Mouse (Mus musculus) heart, postnatal 0 days (tissue): ENCODE data around the gene Nfatc2ip. TPM values are rescaled to one million over a fixed set of nuclear protein-coding genes. Genes with fewer than 3 reads are reported as not detected.

Experiments
- ATAC-seq: fragments of 200-750 bp; cut with Nextera tagmentation; 2 replicates; pipeline ENCODE4 v1.8.0; 2017; ENCODE audit warnings: low read depth, moderate number of reproducible peaks, moderate library complexity; ENCODE audit not compliant: insufficient read depth
- DNase-seq: peaks from one replicate; pipeline ENCODE4 v3.0.0-alpha.2; 2016; ENCODE audit warnings: low spot score
- H3K27ac ChIP-seq: fragments of 300-500 bp; sonication (generic); 2 replicates; pipeline ENCODE4 v1.5.1; 2014; ENCODE audit warnings: low read depth, mild to moderate bottlenecking
- H3K27me3 ChIP-seq: fragments of 300-500 bp; sonication (generic); 2 replicates; pipeline ENCODE4 v1.6.1; 2014; ENCODE audit warnings: low read length, mixed read lengths; ENCODE audit not compliant: control insufficient read depth, insufficient read depth
- H3K36me3 ChIP-seq: fragments of 300-500 bp; sonication (generic); replicated peaks from 2 replicates; pipeline ENCODE4 v1.6.1; 2014; ENCODE audit warnings: low read length, mixed read lengths; ENCODE audit not compliant: control insufficient read depth, insufficient read depth
- H3K4me1 ChIP-seq: fragments of 300-500 bp; sonication (generic); 2 replicates; pipeline ENCODE4 v1.6.1; 2014; ENCODE audit warnings: antibody characterized with exemption; ENCODE audit not compliant: control insufficient read depth, insufficient read depth
- H3K4me2 ChIP-seq: fragments of 300-500 bp; sonication (generic); 2 replicates; pipeline ENCODE4 v1.6.1; 2014; ENCODE audit warnings: low read depth, mild to moderate bottlenecking, low read length, moderate library complexity
- H3K4me3 ChIP-seq: fragments of 300-500 bp; sonication (generic); 2 replicates; pipeline ENCODE4 v1.5.1; 2014; ENCODE audit warnings: low read depth, low read length
- H3K9ac ChIP-seq: fragments of 300-500 bp; sonication (generic); replicated peaks from 2 replicates; pipeline ENCODE4 v1.6.1; 2014; ENCODE audit warnings: low read depth, low read length, mixed read lengths
- H3K9me3 ChIP-seq: fragments of 300-500 bp; sonication (generic); replicated peaks from 2 replicates; pipeline ENCODE4 v1.6.1; 2016; ENCODE audit warnings: low read length; ENCODE audit not compliant: control insufficient read depth
- CTCF ChIP-seq: IDR thresholded peaks from 2 replicates; pipeline ENCODE4 v1.5.1; 2016; ENCODE audit warnings: antibody characterized with exemption, control low read depth, low read depth
- EP300 ChIP-seq: IDR thresholded peaks from 2 replicates; pipeline ENCODE4 v1.6.1; 2016; ENCODE audit warnings: antibody characterized with exemption, low read depth
- WGBS: fragments of 180-500 bp; shearing (Covaris S2); extraction: QIAGEN DNeasy Blood & Tissue Kit; methylation state at CpG from one replicate; pipeline ENCODE4 v1.1.7; 2014; 5-methylcytosine and 5-hydroxymethylcytosine counted together
- polyA plus RNA-seq: library from polyadenylated mRNA; unstranded; fragments of >200 nt; fragmentation: Nextera tagmentation; extraction: Ambion mirVana; gene quantifications from 2 replicates; pipeline ENCODE4 v1.2.1, GENCODE M21; 2015
- total RNA-seq: library from RNA; depleted of rRNA; stranded (reverse); fragments of >200 nt; gene quantifications from 2 replicates; pipeline ENCODE4 v1.2.3, GENCODE M21; 2014; ENCODE audit warnings: low replicate concordance

The Nfatc2ip gene
- total and polyA plus RNA-seq, 2 experiments from 2014 or later, result 1.2 to 3.5 TPM

DNA sequence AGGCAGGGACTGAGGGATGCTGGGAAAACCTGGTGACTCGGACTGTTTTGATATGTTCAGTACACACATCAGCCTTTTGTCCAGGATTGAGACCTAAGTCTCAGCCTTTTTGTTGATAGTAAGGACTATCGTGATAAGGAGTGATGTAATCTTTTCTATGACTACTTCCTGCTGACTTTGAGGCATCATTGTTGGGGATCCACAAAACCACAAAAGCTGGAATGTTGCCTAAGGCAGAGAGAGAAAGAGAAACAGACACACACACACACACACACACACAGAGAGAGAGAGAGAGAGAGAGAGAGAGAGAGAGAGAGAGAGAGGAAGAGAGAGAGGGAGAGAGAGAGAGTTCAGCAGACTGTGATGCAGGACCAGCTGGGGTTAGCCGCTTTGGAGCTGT, 22.0 kb upstream of the Nfatc2ip start:
- no peak for TF ChIP-seq EP300
- DNase-seq (no peak), ATAC-seq (no peak)
- WGBS, result 42% methylated on average over 3 of the region's 3 CpGs
- Histone ChIP-seq H3K4me3 (no peak overlapping the region), H3K4me2 (no peak overlapping the region), H3K27me3 (no peaks in the 10 kb centered on the region), H3K27ac (no peak overlapping the region), H3K9ac (no peak overlapping the region), H3K4me1 (no peaks in the 10 kb centered on the region), H3K36me3 (no peaks in the 10 kb centered on the region), H3K9me3 (no peaks in the 10 kb centered on the region)

DNA sequence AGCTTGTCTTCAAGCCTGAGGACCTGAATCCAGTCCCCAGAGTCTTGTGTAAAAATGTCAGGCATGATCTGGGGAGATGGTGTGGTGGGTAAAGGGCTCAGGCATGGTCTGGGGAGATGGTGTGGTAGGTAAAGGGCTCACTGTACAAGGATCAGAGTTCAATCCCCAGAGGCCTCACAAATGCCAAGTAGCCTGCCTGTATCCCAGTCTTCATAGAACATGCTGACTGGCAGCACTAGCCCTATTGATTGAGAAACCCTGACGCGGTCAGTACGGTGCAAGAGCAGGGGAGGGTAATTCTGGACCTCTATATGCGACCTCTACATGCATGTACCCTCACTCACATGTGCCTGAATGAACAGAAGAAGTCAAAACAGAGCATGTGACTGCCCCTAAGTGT, 21.1 kb upstream of the Nfatc2ip start:
- Histone ChIP-seq H3K9ac (no peak overlapping the region), H3K4me3 (no peak overlapping the region), H3K4me2 (no peak overlapping the region), H3K27me3 (no peaks in the 10 kb centered on the region), H3K27ac (no peak overlapping the region), H3K9me3 (no peaks in the 10 kb centered on the region), H3K36me3 (no peaks in the 10 kb centered on the region), H3K4me1 (no peaks in the 10 kb centered on the region)
- no peak for ATAC-seq
- TF ChIP-seq EP300, result no peak
- TF ChIP-seq CTCF, result no peak
- no peak for DNase-seq
- WGBS, result 86% methylated on average over 4 of the region's 4 CpGs

DNA sequence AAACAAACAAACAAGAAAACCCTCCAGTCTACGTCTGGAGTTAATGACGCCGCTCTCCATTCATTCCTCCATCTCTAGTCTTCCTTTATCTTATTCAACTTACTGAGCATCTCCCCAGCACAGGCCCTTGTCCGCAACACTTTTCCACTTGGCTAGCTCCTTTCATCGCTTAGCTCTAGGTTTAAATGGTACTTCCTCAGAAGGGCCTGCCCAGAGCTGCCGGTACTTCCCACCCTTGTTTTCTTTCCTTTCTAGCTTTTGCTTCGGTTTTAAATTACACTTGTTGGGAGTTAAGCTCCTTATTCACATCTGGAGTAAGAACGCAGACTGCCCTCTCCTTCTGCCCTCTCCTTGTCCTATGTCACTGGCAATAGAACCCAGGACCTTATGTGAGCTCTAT, 20.5 kb upstream of the Nfatc2ip start:
- DNase-seq (no peak), ATAC-seq (no peak)
- Histone ChIP-seq H3K4me2 (no peak overlapping the region), H3K27me3 (no peaks in the 10 kb centered on the region), H3K36me3 (no peaks in the 10 kb centered on the region), H3K9ac (no peak overlapping the region), H3K27ac (no peak overlapping the region), H3K4me1 (no peaks in the 10 kb centered on the region), H3K9me3 (no peaks in the 10 kb centered on the region), H3K4me3 (no peak overlapping the region)
- TF ChIP-seq CTCF (no peak), EP300 (no peak)
- 58% methylated on average over 8 of the region's 8 CpGs for WGBS

DNA sequence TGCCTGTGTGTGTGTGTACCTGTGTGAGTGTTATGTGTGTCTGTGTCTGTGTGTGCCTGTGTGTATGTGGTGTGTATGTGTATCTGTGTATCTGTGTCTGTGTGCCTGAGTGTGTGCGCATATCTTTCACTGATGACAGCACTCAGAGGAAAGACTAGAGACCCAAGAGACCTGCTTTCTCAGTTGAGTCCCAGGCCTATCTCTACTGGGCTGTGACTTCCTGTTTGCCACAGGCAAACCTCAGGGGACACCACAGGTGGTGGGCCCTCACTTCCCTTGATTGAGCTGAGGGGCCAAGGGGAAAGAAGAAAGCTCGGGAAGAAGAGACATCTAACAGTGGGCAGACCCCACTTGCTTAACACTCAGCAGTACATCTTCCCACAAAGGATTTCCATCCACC, 20.1 kb upstream of the Nfatc2ip start:
- Histone ChIP-seq H3K27me3 (no peaks in the 10 kb centered on the region), H3K4me2 (no peak overlapping the region), H3K4me1 (no peaks in the 10 kb centered on the region), H3K4me3 (no peak overlapping the region), H3K9ac (no peak overlapping the region), H3K9me3 (no peaks in the 10 kb centered on the region), H3K36me3 (no peaks in the 10 kb centered on the region), H3K27ac (no peak overlapping the region)
- TF ChIP-seq CTCF (no peak), EP300 (no peak)
- DNase-seq, result no peak
- no peak for ATAC-seq
- 54% methylated on average over 2 of the region's 2 CpGs for WGBS

DNA sequence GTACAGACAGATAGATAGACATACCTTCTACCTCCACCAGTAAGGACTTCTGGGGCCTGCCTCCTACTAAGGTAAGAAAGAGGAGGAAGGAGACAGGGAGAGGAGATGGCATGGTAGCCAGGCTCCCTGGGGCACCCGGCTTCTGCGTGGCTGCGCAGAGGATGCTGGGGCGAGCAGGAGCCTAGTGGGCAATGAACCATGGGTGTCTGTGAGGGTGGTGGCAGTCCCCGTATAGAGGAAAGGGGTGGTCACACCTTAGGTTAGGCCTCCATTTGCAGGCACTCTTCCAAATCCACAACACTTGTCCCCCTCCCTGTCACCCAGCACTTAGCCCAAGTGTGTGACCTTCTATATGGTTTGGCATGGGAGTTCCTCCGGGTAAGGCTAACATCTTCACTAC, 18.2 kb upstream of the Nfatc2ip start, which contains the start of gene Cd19:
TSS of gene Cd19 (minus strand) at position 165 of the 400 bp plus-strand sequence.
- Histone ChIP-seq H3K4me3 (no peak within 1 kb of the TSS), H3K36me3 (no peaks in the 10 kb centered on the region), H3K27ac (no peak within 1 kb of the TSS), H3K27me3 (no peaks in the 10 kb centered on the region), H3K9ac (no peak within 1 kb of the TSS), H3K4me2 (no peak within 1 kb of the TSS), H3K4me1 (no peaks in the 10 kb centered on the region), H3K9me3 (no peaks in the 10 kb centered on the region)
- ATAC-seq (no peak), DNase-seq (no peak)
- WGBS, result 84% methylated on average over 6 of the region's 6 CpGs
- TF ChIP-seq EP300 (no peak), CTCF (no peak)

GRCm38 (mm10) chr7:126411061-126411460, 14.5 kb upstream of the Nfatc2ip start:
- Histone ChIP-seq H3K4me1 (no peaks in the 10 kb centered on the region), H3K4me3 (no peak overlapping the region), H3K9ac (no peak overlapping the region), H3K36me3 (no peaks in the 10 kb centered on the region), H3K27ac (no peak overlapping the region), H3K27me3 (no peaks in the 10 kb centered on the region), H3K9me3 (no peaks in the 10 kb centered on the region), H3K4me2 (no peak overlapping the region)
- DNase-seq (no peak), ATAC-seq (no peak)
- WGBS, result 76% methylated on average over 4 of the region's 4 CpGs
- TF ChIP-seq CTCF (no peak), EP300 (no peak)
